8 mouse cellular contexts compared by ENCODE assay signal in genomic region chr9:20746017-20746660, GRCm38 (mm10). TPM values are rescaled to one million over a fixed set of nuclear protein-coding genes. Genes with fewer than 3 reads are reported as not detected.
DNase-seq lines count a peak whose midpoint lies in the region; ATAC-seq and TF ChIP-seq lines count a peak whose summit lies in the region.

TSS of gene Olfm2 (minus strand) at chr9:20746349.

- ATAC-seq in forebrain, embryonic 15.5 days (replicated peaks), result peak; percentile 58
- peak; percentile 52 for ATAC-seq in limb, embryonic 11.5 days (ENCODE audit: insufficient number of reproducible peaks, low FRiP score, low TSS enrichment, low read depth)

- H3K4me2 ChIP-seq in forebrain, embryonic 15.5 days (replicated peaks), result peak within 1 kb of the TSS; percentile 77
- peak within 1 kb of the TSS; percentile 84 for H3K4me2 ChIP-seq in limb, embryonic 11.5 days (ENCODE audit: low read depth, severe bottlenecking)

- TF ChIP-seq POLR2A in kidney, adult 2 months (IDR thresholded peaks at IDR 0.05; ENCODE audit: low read depth, low read length), result no peak
- TF ChIP-seq POLR2A in olfactory bulb, adult 2 months (IDR thresholded peaks at IDR 0.05; ENCODE audit: insufficient read depth, low read depth, low read length), result no peak

- no peaks in the 10 kb centered on the region for H3K36me3 ChIP-seq in kidney, adult 2 months (ENCODE audit: control insufficient read depth, insufficient read depth, low read length)
- H3K36me3 ChIP-seq in forebrain, embryonic 15.5 days, result no peaks in the 10 kb centered on the region
- H3K36me3 ChIP-seq in limb, embryonic 11.5 days (ENCODE audit: control insufficient read depth, insufficient read depth, low read length), result no peaks in the 10 kb centered on the region

- WGBS in kidney, adult 2 months, result 1% methylated on average over 50 of the region's 50 CpGs
- WGBS in forebrain, embryonic 15.5 days, result under 1% methylated on average over 50 of the region's 50 CpGs
- WGBS in limb, embryonic 11.5 days, result under 1% methylated on average over 39 of the region's 50 CpGs
- WGBS in olfactory bulb, adult 2 months, result under 1% methylated on average over 44 of the region's 50 CpGs

- TF ChIP-seq CTCF in kidney, adult 2 months (conservative IDR thresholded peaks at IDR 0.05; ENCODE audit: insufficient read depth, insufficient read length, low read depth, low read length), result no peak
- TF ChIP-seq CTCF in olfactory bulb, adult 2 months (IDR thresholded peaks at IDR 0.05; ENCODE audit: insufficient read depth, low read depth, low read length), result no peak

- peak within 1 kb of the TSS; percentile 11 for H3K4me3 ChIP-seq in kidney, adult 2 months (ENCODE audit: insufficient read depth, low read depth, low read length)
- peak within 1 kb of the TSS; percentile 82 for H3K4me3 ChIP-seq in forebrain, embryonic 15.5 days
- H3K4me3 ChIP-seq in limb, embryonic 11.5 days (ENCODE audit: low read depth, low read length), result peak within 1 kb of the TSS; percentile 37
- H3K4me3 ChIP-seq in olfactory bulb, adult 2 months (ENCODE audit: insufficient read depth, low read depth, low read length), result peak within 1 kb of the TSS; percentile 31

- peaks cover 3% of the 10 kb centered on the region; the same call in 1 of the 2 replicates for H3K27me3 ChIP-seq in kidney, adult 2 months (replicated peaks; ENCODE audit: control insufficient read depth, insufficient read depth, low read length)
- H3K27me3 ChIP-seq in forebrain, embryonic 15.5 days, result peaks cover 15% of the 10 kb centered on the region; the same call in 1 of the 2 replicates
- peaks cover 31% of the 10 kb centered on the region for H3K27me3 ChIP-seq in limb, embryonic 11.5 days (ENCODE audit: control insufficient read depth, insufficient read depth, low read length)

- H3K27ac ChIP-seq in kidney, adult 2 months (ENCODE audit: insufficient read depth, low read depth, low read length), result no peak within 1 kb of the TSS
- no peak within 1 kb of the TSS; the same call in 1 of the 2 replicates for H3K27ac ChIP-seq in forebrain, embryonic 15.5 days (replicated peaks)
- no peak within 1 kb of the TSS for H3K27ac ChIP-seq in limb, embryonic 11.5 days (replicated peaks; ENCODE audit: low read depth, low read length)
- H3K27ac ChIP-seq in olfactory bulb, adult 2 months (ENCODE audit: insufficient read depth, low read depth, low read length), result no peak within 1 kb of the TSS

- 0 out of 2 replicates have a peak, but pooled peaks cover 2% of the 10 kb centered on the region for H3K4me1 ChIP-seq in kidney, adult 2 months (ENCODE audit: control insufficient read depth, insufficient read depth, low read length)
- peaks cover 36% of the 10 kb centered on the region for H3K4me1 ChIP-seq in forebrain, embryonic 15.5 days
- peaks cover 3% of the 10 kb centered on the region; the same call in 1 of the 2 replicates for H3K4me1 ChIP-seq in limb, embryonic 11.5 days (ENCODE audit: control insufficient read depth, insufficient read depth, low read length)
- peaks cover 6% of the 10 kb centered on the region for H3K4me1 ChIP-seq in olfactory bulb, adult 2 months (ENCODE audit: control insufficient read depth, insufficient read depth, low read length)

- DNase-seq in kidney, adult 2 months, result no peak
- DNase-seq in kidney, adult 18-20 months, result no peak
- peak; percentile 59 for DNase-seq in R1 (ENCODE audit: low read depth, low spot score)
- peak; percentile 65 for DNase-seq in limb, embryonic 11.5 days (ENCODE audit: low spot score)
- DNase-seq in adrenal gland, adult 18-20 months (ENCODE audit: low spot score in 2 of 2), result no peak
- DNase-seq in right cerebral cortex, postnatal 36 days (ENCODE audit: low spot score in 2 of 2), result no peak

- H3K9ac ChIP-seq in forebrain, embryonic 15.5 days (replicated peaks), result peak within 1 kb of the TSS; percentile 87
- H3K9ac ChIP-seq in limb, embryonic 11.5 days (ENCODE audit: low read length), result peak within 1 kb of the TSS; percentile 38; the same call in 1 of the 2 replicates

- H3K9me3 ChIP-seq in forebrain, embryonic 15.5 days, result no peaks in the 10 kb centered on the region
- no peaks in the 10 kb centered on the region for H3K9me3 ChIP-seq in limb, embryonic 11.5 days (ENCODE audit: control insufficient read depth, low read length)

RNA-seq across cellular contexts. Expression of gene Olfm2, which starts in this region (rescaled TPM):
- polyA plus RNA-seq in kidney, adult 2 months (2012; rRNA removed), result 2.0 and 2.3 TPM in 2 replicates
- 121 and 123 TPM in 2 replicates for polyA plus RNA-seq in forebrain, embryonic 15.5 days (2015; fragmentation: Nextera tagmentation; extraction: Ambion mirVana)
- 2.6 and 3.8 TPM in 2 replicates for polyA plus RNA-seq in limb, embryonic 11.5 days (2014; fragmentation: Nextera tagmentation; extraction: Ambion mirVana)
- polyA plus RNA-seq in olfactory bulb, adult 2 months (2012; ENCODE audit: insufficient read depth, insufficient read length, low replicate concordance, missing spikeins), result not detected in 2 replicates
- under 1 TPM; 0.53 to 0.58 TPM for total RNA-seq in adrenal gland, adult 18-20 months (2021)

Comparison
In these comparisons a context has a peak if more than half of its experiments do, and no peak if none do; other contexts are left out.
1. RNA of gene Olfm2 (polyA plus RNA-seq): 121 to 123 TPM in forebrain, embryonic 15.5 days; 2.6 to 3.8 TPM in limb, embryonic 11.5 days, 2.0 to 2.3 TPM in kidney, adult 2 months and not detected in olfactory bulb, adult 2 months; every median in the first group is over 10 times any median in the second.
2. DNase-seq: peak in R1 (single experiment) and limb, embryonic 11.5 days (single experiment); none in kidney, adult 2 months (single experiment), kidney, adult 18-20 months (single experiment), adrenal gland, adult 18-20 months (0 of 2) and right cerebral cortex, postnatal 36 days (0 of 2).
3. H3K4me3 ChIP-seq: peak in every context shown above with its lines; median percentile 82 in forebrain, embryonic 15.5 days; 37 in limb, embryonic 11.5 days; 31 in olfactory bulb, adult 2 months; 11 in kidney, adult 2 months.